Mouse (Mus musculus): ENCODE results near the gene Pheta1.

GRCm38 (mm10) chr5:121817551-121817950, 31.2 kb upstream of the Pheta1 start:
- no peak for TF ChIP-seq CTCF (IDR thresholded peaks at IDR 0.05)
- no peak for TF ChIP-seq EP300 (IDR thresholded peaks at IDR 0.05)

All from lung, postnatal 0 days (tissue).